Mouse (Mus musculus) heart, postnatal 36 days (tissue): ENCODE results near the gene Cmtm5. TPM values are rescaled to one million over a fixed set of nuclear protein-coding genes. Genes with fewer than 3 reads are reported as not detected.
"Not testable (repeated sequence)": the region's sequence is repeated elsewhere in the genome, so short reads cannot be mapped to it uniquely, and the experiment has no call there.

Experiments used
- DNase-seq, 2 experiments: peaks; one replicate each; pipeline ENCODE4 v3.0.0; 2021 to 2022
- intact Hi-C: fragments of 180-260 bp; cut with DNase I; formaldehyde crosslinking; loops from one replicate; pipeline ENCODE4 v1.15.1; 2025
- total RNA-seq, 2 experiments: library from RNA; stranded (reverse); gene quantifications; 2 replicates each; pipeline ENCODE4 v1.2.3; 2021

Cmtm5 gene
- total RNA-seq, 2 experiments from 2014 or later, result 0.46 TPM; not detected in 1

DNA sequence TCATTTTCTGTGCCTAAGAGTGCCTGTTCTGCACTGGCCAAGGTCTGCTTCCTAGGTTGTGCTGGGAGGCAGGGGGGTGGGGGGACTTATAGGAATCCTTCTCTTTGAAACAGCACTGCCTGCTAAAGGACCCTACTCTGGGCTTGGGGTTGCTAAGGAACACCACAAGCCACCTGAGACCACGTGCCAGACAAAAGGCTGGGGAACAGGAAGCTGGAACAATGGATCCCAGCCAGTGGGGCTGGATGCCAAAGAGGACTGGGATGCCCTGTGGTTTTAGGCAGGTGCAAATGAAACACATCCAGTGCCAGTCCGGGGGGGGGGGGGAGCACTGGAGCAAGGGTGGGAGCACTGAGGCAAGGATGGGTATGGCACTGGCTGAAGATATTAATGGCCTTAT, 5.6 kb upstream of the Cmtm5 start:
- intact Hi-C loops, result no loop called here
- DNase-seq, result no peak

DNA sequence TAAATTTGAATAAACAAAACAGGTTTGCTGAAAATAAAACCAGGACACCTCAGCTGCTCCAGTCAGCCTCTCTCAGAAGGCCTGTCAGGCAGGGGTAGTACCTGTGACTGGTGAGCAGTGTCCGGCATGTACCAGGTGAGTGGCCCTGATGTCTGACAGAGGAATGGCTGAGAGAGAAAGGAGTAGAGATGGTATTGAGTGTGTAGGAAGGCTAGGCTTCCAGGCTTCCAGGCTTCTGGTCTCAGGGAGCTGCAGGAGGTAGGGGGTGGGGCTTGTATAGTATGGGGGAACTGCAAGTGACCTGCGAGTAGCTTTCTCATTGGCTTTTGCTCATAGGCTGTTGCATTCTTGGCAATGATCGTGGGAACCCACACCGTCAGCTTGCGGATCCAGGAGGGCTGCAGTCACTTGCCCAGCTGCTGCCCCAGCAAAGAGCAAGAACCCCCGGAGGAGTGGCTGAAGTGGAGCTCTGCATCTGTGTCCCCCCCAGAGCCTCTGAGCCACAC, 3.4 kb upstream of the Cmtm5 start, which contains the start of gene Il25:
TSS of gene Il25 (plus strand) at position 51 of the 506 bp plus-strand sequence.
- intact Hi-C loops, result no loop called here
- no peak for DNase-seq

GRCm38 (mm10) chr14:54936831-54937160, 735 bp downstream of the Cmtm5 start:
- intact Hi-C loops, result no loop called here

GRCm38 (mm10) chr14:54937361-54938182, 1.5 kb downstream of the Cmtm5 start:
- intact Hi-C loops, result loop anchor here (2.0 kb wide), 1 partner anchor 95 kb away; no protein-coding TSS in a partner anchor
- DNase-seq, result peak in 1 of 2 experiments; percentile 8

More at GRCm38 (mm10) chr14:54936831-54937160, 735 bp downstream of the Cmtm5 start:
- DNase-seq, result no peak

DNA sequence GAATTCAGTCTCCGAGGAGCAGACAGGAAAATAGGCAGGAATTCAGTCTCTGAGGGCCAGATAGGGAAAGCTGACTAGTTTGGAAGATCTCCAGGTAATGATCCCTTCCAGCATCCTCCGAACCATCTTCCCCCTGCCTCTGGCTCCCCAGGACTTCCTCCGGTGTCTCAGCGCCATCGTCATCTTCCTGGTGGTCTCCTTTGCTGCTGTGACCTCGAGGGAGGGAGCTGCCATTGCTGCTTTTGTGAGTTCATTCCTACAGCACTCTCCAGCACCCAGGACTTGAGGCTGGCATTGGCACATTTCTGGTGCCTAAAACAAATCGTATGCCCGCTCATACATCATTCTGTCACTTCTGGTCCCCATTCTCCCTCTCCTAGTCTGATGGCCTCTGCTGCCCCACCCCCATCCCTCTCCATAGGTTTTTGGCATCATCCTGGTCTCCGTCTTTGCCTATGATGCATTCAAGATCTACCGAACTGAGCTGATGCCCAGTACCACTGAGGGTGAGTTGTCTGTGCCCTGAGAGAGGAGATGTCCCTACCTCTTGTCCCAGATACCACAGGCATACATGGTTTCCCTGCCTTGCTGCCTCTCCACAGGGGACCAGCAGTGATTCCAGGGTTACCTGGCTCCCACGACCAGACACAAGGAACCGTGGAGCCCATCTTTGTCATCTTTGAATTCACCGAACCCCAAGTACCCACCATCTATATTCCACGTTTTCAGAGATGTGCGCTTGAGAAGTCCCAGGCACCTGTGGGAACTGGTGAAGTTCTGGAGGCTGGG, 2.6 kb downstream of the Cmtm5 start:
- intact Hi-C loops, result loop anchor here (1.0 to 2.0 kb wide), 2 partner anchors 38 to 96 kb away; no protein-coding TSS in a partner anchor
- peak; percentile 35 to 52 for DNase-seq

GRCm38 (mm10) chr14:54939434-54940175, 3.5 kb downstream of the Cmtm5 start:
- intact Hi-C loops, result loop anchor here (1.0 to 2.0 kb wide), 2 partner anchors 39 to 97 kb away; no protein-coding TSS in a partner anchor
- DNase-seq, result peak; percentile 76

DNA sequence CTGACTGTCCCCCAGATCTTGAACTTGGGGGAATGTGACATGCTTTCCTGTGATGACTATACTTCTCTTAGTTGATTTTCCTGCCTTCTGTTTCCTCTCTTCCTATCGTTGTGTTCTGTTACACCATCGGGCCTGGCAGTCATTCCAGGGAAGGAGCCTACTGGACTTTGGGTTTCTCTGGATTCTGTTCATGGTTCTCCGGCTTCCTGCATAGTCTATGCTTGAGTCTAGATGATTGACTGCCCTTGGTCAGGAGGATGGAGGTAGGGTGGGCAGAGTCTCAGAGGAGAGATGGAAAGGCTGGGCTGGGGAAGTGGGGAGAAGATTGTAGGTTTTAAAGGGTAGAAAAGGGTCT, 4.1 kb downstream of the Cmtm5 start:
- DNase-seq, result peak in 1 of 2 experiments; percentile 24

DNA sequence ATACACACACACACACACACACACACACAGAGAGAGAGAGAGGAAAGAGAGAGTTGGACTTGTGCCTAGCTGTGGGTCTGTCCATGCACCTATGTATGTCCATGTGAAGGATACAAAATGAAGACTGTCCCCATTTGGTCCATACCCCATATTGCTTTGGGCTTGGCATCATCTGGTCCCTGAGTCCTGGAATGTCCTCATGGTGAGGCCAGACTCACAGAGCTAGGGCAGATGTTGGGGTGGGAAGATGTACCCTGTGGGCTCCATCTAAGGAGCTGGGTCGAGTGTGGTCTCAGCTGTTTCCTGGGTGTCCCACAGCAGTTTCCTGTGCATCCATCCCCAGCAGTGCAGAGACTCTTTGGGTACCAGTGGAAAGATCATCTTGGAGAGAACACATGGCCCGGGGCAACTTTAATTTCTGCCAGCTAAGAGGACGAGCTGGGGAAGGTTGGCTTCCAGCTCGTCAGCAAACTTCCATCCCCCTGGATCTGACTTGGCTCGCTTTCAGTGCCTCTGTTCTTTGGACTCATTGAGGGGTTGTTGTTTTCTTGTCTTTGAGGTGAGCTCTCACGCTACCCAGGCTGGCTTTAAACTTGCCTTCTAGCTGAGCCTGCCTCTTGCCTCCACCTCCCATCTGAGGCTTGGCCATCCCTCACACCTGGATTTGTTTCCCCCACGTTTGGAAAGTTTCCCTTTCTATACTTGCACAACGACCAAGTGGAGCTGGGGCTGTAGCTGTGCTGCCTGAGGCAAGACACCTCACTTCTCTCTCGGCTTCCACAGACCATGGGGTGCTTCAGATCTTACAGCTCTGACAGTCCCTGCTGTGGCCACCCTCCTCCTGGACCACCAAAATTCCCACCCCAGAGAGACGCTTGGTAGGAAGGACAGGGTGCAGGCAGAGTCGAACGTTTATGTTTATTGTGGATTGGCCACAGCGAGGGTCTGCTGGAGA, 5.2 kb downstream of the Cmtm5 start:
- intact Hi-C loops, result no loop called here
- peak; percentile 12 to 28 for DNase-seq

More for the DNA sequence above, 4.1 kb downstream of the Cmtm5 start:
- intact Hi-C loops, result no loop called here

DNA sequence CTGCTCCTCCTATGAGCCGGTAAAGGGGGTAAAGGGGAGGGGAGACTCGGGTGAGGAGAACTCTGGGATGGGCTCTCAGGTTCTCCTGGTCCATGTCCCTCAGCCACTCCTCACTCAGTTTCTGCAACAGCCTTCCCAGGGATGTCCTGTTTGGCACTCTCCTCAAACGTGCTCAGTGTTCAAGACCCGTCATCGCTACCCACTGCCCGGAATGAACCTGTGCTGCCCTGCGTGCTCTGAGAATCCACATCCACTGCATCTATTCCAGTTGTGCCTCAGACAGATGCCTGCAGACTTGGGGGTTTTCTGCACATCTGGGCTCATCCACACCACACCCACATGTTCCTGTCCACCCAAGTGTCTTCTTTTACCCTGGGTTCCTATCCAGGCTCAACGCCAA, 6.4 kb downstream of the Cmtm5 start:
- intact Hi-C loops, result no loop called here
- DNase-seq, result peak; percentile 13 to 23

GRCm38 (mm10) chr14:54943971-54944370, 7.9 kb downstream of the Cmtm5 start:
- intact Hi-C loops, result loop anchor here (1.0 kb wide), 1 partner anchor 28 kb away; no protein-coding TSS in a partner anchor
- no peak for DNase-seq

GRCm38 (mm10) chr14:54944939-54945338, 8.9 kb downstream of the Cmtm5 start:
- intact Hi-C loops, result loop anchor here (1.0 kb wide), 1 partner anchor 27 kb away; no protein-coding TSS in a partner anchor
- peak in 1 of 2 experiments; percentile 4 for DNase-seq

DNA sequence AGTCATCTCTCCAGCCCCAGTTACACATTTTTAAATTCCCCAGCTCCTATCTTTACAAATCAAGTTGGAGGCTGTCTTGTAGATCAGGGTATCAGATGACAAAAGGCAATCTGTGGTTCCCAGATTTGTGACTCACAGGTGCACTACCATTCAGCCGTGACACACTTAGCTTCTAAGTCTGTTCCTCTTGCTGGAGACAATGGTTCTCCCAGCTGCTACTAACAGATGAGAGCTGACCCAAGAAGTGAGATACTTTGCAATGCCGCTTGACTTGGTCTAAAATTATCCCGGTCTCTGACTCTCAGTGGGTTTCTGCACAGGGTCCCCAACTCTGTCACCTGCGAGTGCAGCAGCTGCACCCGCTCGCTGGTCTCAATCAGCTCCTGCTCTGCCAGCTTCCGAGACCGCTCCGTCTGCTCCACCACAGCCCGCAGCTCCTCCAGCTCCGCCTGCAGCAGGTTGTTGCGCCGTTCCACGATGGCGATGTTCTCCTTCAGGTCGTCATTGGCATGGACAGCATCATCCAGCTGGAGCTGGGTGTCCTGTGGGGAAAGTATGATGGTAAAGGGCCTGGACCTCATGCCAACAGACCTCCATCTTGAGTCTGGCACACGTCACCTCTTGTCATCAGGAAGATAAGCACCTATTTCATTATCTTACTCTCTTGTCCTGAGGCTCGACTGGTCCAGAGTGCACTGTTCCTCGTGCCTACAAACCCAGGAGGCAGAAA, 10.1 kb downstream of the Cmtm5 start:
- DNase-seq, result peak; percentile 13 to 15
- intact Hi-C loops, result no loop called here

DNA sequence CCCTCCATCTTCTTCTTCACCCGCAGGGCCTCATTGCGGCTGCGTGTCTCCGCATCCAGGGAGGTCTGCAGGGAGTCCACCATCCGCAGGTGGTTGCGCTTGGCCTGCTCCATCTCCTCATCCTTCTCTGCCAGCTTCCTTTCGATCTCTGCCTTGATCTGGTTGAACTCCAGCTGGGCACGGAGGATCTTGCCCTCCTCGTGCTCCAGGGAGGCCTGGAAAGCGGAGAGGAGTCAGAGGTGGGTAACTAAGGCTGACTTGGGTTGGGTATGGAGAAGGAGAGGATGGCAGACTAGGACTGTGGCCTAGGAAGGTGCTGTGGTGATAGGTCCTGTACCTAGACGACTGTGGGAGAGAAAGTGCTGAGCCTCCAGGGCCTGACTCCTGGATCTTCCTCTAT, 10.9 kb downstream of the Cmtm5 start:
- intact Hi-C loops, result not testable (repeated sequence)
- DNase-seq, result peak in 1 of 2 experiments; percentile 13

DNA sequence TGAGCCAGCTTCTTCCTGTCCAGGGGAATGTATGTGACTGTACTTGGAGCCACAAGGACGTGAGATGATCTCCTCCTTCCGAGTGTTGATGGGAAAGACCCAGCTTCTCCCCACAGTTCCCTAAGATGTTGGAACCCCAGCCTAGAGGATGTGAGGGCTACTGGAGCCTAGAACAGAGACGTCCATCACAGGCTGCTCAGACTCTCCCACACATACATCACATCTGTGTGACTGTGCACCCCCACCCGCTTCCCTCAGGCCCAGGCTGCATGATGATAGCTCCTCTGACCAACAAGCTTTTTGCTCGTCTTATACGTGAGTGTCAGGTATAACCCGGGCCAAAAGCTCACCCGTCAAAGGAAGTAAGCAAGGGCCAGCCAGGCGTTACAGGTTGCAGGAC, 12.7 kb downstream of the Cmtm5 start:
- no peak for DNase-seq
- intact Hi-C loops, result loop anchor here (1.0 kb wide), 1 partner anchor 26 kb away; no protein-coding TSS in a partner anchor

GRCm38 (mm10) chr14:54950493-54950892, 14.4 kb downstream of the Cmtm5 start:
- intact Hi-C loops, result no loop called here
- DNase-seq, result no peak

DNA sequence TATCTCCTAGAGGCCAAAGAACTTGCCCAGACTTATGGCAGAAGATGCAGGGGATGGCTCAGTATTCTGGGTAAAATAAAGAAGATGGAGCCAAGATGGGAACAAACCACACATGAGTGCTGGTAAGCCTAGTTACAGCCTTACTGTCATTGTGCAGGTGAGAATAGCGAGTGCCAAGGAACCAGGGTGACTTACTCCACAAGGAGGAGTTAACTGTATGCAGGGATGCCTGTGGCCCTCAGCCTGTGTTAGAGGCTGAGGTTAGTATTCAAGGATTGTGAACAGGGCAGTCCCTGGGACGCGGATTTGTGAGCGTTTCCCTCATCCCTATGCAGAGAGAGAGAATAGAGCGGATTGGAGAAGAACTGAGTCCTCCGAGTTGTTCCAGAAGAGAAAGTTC, 15.5 kb downstream of the Cmtm5 start:
- intact Hi-C loops, result no loop called here
- DNase-seq, result no peak

DNA sequence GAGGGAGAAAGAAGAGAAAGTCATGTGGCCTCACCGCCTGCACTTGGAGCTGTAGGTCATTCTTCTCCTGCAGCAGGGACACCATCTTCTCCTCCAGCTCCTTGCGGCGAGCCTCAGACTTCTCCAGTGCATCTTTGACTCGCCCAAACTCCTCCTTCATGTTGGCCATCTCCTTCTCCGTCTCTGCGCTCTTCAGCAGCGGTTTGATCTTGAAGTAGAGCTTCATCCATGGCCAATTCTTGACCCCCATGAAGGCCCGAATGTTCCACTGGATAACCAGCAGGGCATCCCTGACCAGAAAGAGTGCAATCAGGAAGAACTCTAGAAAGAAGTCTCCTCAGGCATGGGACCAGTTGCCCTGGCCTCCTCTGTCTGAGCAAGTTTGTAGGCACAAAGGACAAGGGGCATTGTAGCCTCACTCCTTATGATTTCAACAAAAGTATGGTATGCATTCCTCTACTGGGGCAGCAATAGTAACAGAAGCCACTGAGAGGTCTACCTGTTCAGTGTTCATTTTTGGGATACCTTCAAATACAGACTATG, 17.7 kb downstream of the Cmtm5 start:
- no peak for DNase-seq
- intact Hi-C loops, result no loop called here

DNA sequence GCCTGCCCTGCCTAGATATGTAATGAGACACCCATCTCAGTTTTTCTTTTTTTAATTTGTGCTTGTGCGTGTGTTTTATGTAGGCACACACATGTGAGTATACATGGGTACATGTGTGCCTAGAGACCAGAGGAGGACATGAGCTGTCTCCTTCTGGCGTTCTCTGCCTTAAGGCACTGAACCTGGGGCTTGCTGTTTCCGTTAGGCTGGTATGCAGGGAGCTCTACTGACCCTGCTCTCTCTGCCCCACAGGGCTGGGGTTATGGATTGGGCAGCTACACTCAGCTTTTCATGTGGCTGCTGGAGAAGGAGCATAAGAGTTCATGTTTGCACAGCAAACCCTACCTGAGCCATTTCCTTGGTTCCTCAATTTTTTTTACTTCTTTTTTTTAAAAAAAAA, 18.4 kb downstream of the Cmtm5 start:
- intact Hi-C loops, result no loop called here
- DNase-seq, result no peak
